Mouse (Mus musculus): ENCODE results near the gene Gm26657. TPM values are rescaled to one million over a fixed set of nuclear protein-coding genes. Genes with fewer than 3 reads are reported as not detected.

Gm26657 gene
- polyA plus RNA-seq, 1 experiment from 2014 or later: not detected

GRCm38 (mm10) chr4:56723237-56723636, 16.6 kb upstream of the Gm26657 start:
- WGBS: 89% methylated on average over 6 of the region's 6 CpGs
- H3K27me3 ChIP-seq: no peaks in the 10 kb centered on the region
- H3K4me1 ChIP-seq (replicated peaks): no peaks in the 10 kb centered on the region
- no peaks in the 10 kb centered on the region for H3K36me3 ChIP-seq
- no peak overlapping the region for H3K4me3 ChIP-seq (replicated peaks)
- no peak overlapping the region for H3K27ac ChIP-seq
- ATAC-seq: no peak
- no peak overlapping the region for H3K4me2 ChIP-seq (replicated peaks)
- H3K9me3 ChIP-seq: peaks cover 4% of the 10 kb centered on the region; the same call in 1 of the 2 replicates
- H3K9ac ChIP-seq (replicated peaks): no peak overlapping the region

- ATAC-seq: no peak
- Histone ChIP-seq H3K4me2 (replicated peaks) (no peak overlapping the region), H3K9me3 (peaks cover 4% of the 10 kb centered on the region; the same call in 1 of the 2 replicates), H3K9ac (replicated peaks) (no peak overlapping the region), H3K4me3 (replicated peaks) (no peak overlapping the region), H3K27me3 (no peaks in the 10 kb centered on the region), H3K36me3 (no peaks in the 10 kb centered on the region), H3K4me1 (replicated peaks) (no peaks in the 10 kb centered on the region), H3K27ac (no peak overlapping the region)
- 61% methylated on average over 8 of the region's 8 CpGs for WGBS
Measured at GRCm38 (mm10) chr4:56725839-56726238, 14.0 kb upstream of the Gm26657 start.

GRCm38 (mm10) chr4:56740611-56741010, 741 bp downstream of the Gm26657 start:
- no peaks in the 10 kb centered on the region for H3K27me3 ChIP-seq
- no peak overlapping the region for H3K4me3 ChIP-seq (replicated peaks)
- no peak overlapping the region for H3K27ac ChIP-seq
- 97% methylated on average over 20 of the region's 20 CpGs for WGBS
- no peak for ATAC-seq
- no peak overlapping the region for H3K4me2 ChIP-seq (replicated peaks)
- no peak overlapping the region for H3K9ac ChIP-seq (replicated peaks)
- H3K9me3 ChIP-seq: no peaks in the 10 kb centered on the region; the same call in 1 of the 2 replicates
- H3K4me1 ChIP-seq (replicated peaks): no peaks in the 10 kb centered on the region
- H3K36me3 ChIP-seq: peaks cover 24% of the 10 kb centered on the region

- H3K4me2 ChIP-seq (replicated peaks): no peak within 1 kb of the TSS
- H3K27me3 ChIP-seq: no peaks in the 10 kb centered on the region
- no peak within 1 kb of the TSS for H3K27ac ChIP-seq
- no peaks in the 10 kb centered on the region for H3K4me1 ChIP-seq (replicated peaks)
- H3K9ac ChIP-seq (replicated peaks): no peak within 1 kb of the TSS
- H3K9me3 ChIP-seq: no peaks in the 10 kb centered on the region; the same call in 1 of the 2 replicates
- H3K4me3 ChIP-seq (replicated peaks): no peak within 1 kb of the TSS
- ATAC-seq: no peak
- 97% methylated on average over 13 of the region's 13 CpGs for WGBS
- H3K36me3 ChIP-seq: peaks cover 26% of the 10 kb centered on the region
Measured at GRCm38 (mm10) chr4:56741041-56741493, 1.2 kb downstream of the Gm26657 start, which contains the start of gene Actl7b. Gene Actl7b, minus strand, starts transcription at chr4:56741443.

GRCm38 (mm10) chr4:56742698-56743097, 2.8 kb downstream of the Gm26657 start:
- H3K27me3 ChIP-seq: no peaks in the 10 kb centered on the region

DNA sequence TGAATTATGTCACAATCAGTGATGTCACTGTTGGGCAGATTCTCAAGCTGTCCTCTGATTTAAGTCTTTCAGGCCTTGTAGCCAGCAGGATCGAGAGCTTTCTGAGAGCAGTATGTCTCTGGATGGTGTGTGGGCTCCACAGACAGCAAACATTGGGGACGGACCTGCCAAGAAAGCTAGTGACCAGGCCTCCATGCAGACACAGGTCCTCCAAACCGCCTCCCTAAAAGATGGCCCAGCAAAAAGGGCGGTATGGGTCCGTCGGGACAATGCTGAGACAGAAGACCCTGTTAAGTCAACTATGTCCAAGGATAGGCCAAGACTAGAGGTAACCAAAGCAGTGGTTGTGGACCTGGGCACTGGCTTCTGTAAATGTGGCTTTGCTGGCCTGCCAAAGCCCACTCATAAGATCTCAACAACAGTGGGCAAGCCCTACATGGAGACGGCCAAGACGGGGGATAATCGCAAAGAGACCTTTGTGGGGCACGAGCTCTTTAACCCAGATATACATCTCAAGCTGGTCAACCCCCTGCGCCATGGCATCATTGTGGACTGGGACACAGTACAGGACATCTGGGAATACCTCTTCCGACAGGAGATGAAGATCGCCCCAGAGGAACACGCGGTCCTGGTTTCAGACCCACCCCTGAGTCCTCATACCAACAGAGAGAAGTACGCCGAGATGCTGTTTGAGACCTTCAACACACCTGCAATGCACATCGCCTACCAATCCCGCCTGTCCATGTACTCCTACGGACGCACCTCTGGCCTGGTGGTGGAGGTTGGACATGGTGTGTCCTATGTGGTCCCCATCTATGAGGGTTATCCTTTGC, 3.7 kb downstream of the Gm26657 start, which contains the start of gene Actl7a:
Gene Actl7a, plus strand, starts transcription at position 51 of the 833 bp plus-strand sequence.
- H3K27me3 ChIP-seq: no peaks in the 10 kb centered on the region

More at GRCm38 (mm10) chr4:56742698-56743097, 2.8 kb downstream of the Gm26657 start:
- WGBS: 95% methylated on average over 4 of the region's 4 CpGs
- no peaks in the 10 kb centered on the region; the same call in 1 of the 2 replicates for H3K9me3 ChIP-seq
- H3K36me3 ChIP-seq: peaks cover 42% of the 10 kb centered on the region
- H3K4me2 ChIP-seq (replicated peaks): no peak overlapping the region
- no peak overlapping the region for H3K9ac ChIP-seq (replicated peaks)
- H3K4me1 ChIP-seq (replicated peaks): no peaks in the 10 kb centered on the region
- H3K4me3 ChIP-seq (replicated peaks): no peak overlapping the region
- H3K27ac ChIP-seq: no peak overlapping the region
- ATAC-seq: no peak

GRCm38 (mm10) chr4:56746345-56746744, 6.5 kb downstream of the Gm26657 start:
- Histone ChIP-seq H3K4me2 (replicated peaks) (no peak overlapping the region), H3K9me3 (no peaks in the 10 kb centered on the region; the same call in 1 of the 2 replicates), H3K27me3 (no peaks in the 10 kb centered on the region), H3K4me1 (replicated peaks) (no peaks in the 10 kb centered on the region), H3K27ac (no peak overlapping the region), H3K9ac (replicated peaks) (no peak overlapping the region), H3K4me3 (replicated peaks) (no peak overlapping the region), H3K36me3 (peaks cover 74% of the 10 kb centered on the region)
- ATAC-seq: no peak
- 99% methylated on average over 2 of the region's 2 CpGs for WGBS

More for the DNA sequence above, 3.7 kb downstream of the Gm26657 start, which contains the start of gene Actl7a:
- no peak within 1 kb of the TSS for H3K4me3 ChIP-seq (replicated peaks)
- no peak for ATAC-seq
- H3K4me1 ChIP-seq (replicated peaks): no peaks in the 10 kb centered on the region
- WGBS: 98% methylated on average over 21 of the region's 21 CpGs
- no peak within 1 kb of the TSS for H3K4me2 ChIP-seq (replicated peaks)
- H3K9ac ChIP-seq (replicated peaks): no peak within 1 kb of the TSS
- peaks cover 49% of the 10 kb centered on the region for H3K36me3 ChIP-seq
- no peak within 1 kb of the TSS for H3K27ac ChIP-seq
- H3K9me3 ChIP-seq: no peaks in the 10 kb centered on the region; the same call in 1 of the 2 replicates

DNA sequence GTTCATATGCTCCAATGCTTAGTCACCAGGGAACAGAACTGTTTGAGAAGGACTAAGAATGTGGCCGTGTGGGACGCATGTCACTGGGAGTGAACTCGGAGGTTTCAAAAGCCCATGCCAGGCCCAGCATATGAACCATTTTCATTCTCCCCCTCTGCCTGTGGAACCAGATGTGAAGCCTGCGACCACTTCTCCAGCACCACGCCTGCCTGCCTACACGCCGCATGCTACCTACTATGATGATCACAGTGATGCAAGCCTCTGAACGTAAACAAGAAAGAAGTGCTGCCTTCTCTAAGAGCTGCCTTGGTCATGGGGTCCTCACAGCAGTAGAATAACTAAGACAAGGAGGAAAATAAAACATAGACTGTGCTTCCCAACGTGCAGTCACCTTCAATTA, 7.6 kb downstream of the Gm26657 start:
- Histone ChIP-seq H3K27ac (no peak overlapping the region), H3K27me3 (no peaks in the 10 kb centered on the region), H3K9ac (replicated peaks) (no peak overlapping the region), H3K4me1 (replicated peaks) (no peaks in the 10 kb centered on the region), H3K36me3 (peaks cover 82% of the 10 kb centered on the region), H3K9me3 (no peaks in the 10 kb centered on the region; the same call in 1 of the 2 replicates), H3K4me3 (replicated peaks) (no peak overlapping the region), H3K4me2 (replicated peaks) (no peak overlapping the region)
- WGBS: 97% methylated on average over 9 of the region's 9 CpGs
- ATAC-seq: no peak

DNA sequence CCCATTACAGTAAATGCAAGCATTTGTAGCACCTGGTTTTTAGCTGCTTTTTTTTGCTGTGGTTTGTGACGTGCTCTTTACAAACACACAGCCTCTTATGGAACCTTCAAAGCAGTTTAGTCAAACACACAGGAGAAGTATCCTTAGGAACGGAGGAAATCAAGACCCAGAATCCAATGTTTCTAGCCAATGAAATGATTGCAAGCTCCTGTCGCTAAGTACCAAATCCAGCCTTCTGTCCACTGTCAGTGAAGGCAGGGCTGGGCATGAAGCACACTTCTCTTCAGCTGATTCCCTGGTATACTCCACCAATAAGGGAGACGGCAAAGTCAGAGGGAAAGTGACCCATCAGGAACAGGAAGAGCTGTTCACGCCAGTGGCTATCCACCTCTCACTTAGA, 16.2 kb downstream of the Gm26657 start:
- Histone ChIP-seq H3K27ac (no peak overlapping the region), H3K9ac (replicated peaks) (no peak overlapping the region), H3K4me3 (replicated peaks) (no peak overlapping the region), H3K9me3 (no peaks in the 10 kb centered on the region), H3K27me3 (no peaks in the 10 kb centered on the region), H3K4me2 (replicated peaks) (no peak overlapping the region), H3K36me3 (peaks cover 91% of the 10 kb centered on the region), H3K4me1 (replicated peaks) (no peaks in the 10 kb centered on the region)
- 94% methylated on average over 5 of the region's 5 CpGs for WGBS
- no peak for ATAC-seq

DNA sequence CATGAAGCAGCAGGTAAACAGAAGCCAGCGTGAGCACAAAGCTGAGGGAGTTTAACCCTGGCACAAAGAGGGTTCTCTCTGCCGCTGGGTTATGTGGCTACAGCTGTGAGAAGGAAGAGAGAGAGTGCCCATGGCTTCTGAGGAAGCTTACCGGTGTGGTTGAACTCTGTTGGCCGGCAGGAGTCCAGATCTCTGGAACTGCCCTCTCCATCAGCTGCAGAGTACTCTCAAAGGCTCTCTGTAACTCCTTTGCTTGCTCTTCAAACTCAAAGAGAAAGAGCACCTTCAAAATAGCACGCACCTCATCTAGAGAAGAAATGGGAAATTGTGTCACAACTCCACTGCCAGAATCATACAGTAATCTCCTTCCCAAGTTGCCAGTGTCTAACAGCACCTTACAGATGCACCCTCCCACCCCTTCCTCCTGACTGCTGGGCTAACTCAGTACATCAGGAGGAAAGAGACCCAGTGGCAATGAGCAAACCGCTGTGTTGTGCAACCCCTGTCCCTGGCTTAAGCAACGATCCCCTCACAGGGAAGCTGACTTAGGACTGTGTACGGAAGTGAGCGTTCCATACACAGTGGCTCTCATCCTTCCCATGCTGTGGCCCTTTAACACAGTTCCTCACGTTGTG, 17.2 kb downstream of the Gm26657 start:
- H3K4me2 ChIP-seq (replicated peaks): no peak overlapping the region
- no peak overlapping the region for H3K27ac ChIP-seq
- no peaks in the 10 kb centered on the region for H3K27me3 ChIP-seq
- H3K4me3 ChIP-seq (replicated peaks): no peak overlapping the region
- peaks cover 90% of the 10 kb centered on the region for H3K36me3 ChIP-seq
- no peaks in the 10 kb centered on the region for H3K4me1 ChIP-seq (replicated peaks)
- H3K9ac ChIP-seq (replicated peaks): no peak overlapping the region
- H3K9me3 ChIP-seq: no peaks in the 10 kb centered on the region
- whole genome bisulfite sequencing: 94% methylated on average over 10 of the region's 10 CpGs
- ATAC-seq: no peak

DNA sequence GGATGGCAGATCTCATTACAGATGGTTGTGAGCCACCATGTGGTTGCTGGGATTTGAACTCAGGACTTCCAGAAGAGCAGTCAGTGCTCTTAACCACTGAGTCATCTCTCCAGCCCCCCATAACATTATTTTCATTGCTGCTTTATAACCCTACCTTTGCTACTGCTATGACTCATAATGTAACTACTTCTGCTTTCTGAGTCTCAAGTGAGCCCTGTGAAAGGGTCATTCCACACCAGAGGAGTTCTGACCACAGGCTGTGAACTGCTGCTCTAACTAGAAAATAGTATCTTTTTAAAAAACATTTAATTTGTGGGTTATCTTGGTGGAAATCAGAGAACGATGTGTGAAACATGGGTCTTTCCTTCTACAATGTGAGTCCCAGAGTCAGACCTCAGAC, 17.8 kb downstream of the Gm26657 start:
- H3K4me1 ChIP-seq (replicated peaks): no peaks in the 10 kb centered on the region
- H3K9me3 ChIP-seq: no peaks in the 10 kb centered on the region
- no peak for ATAC-seq
- H3K27ac ChIP-seq: no peak overlapping the region
- H3K36me3 ChIP-seq: peaks cover 95% of the 10 kb centered on the region
- WGBS: 93% methylated on average over 1 of the region's 1 CpGs
- H3K27me3 ChIP-seq: no peaks in the 10 kb centered on the region
- no peak overlapping the region for H3K4me2 ChIP-seq (replicated peaks)
- H3K4me3 ChIP-seq (replicated peaks): no peak overlapping the region
- no peak overlapping the region for H3K9ac ChIP-seq (replicated peaks)

DNA sequence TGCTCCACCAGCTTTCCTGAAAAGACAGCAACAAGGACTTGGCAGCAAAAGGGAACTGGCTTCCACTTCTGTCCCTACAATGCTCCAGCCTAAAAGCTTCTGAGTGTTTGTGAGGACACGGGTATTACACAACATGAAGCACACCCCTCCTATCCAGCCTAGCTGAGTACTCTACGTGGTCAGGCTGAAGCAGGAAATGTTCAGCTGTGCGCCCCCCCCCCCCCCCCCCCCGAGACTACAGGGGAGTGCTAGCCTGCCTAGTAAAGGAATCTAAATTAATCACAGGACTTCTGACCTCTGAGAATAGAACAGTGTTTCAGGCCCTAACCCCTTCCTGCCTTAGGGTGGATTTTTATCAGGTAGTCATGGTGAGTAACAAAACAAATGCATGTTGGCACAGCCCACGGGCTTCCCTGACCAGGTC, 28.0 kb downstream of the Gm26657 start:
- Histone ChIP-seq H3K9ac (replicated peaks) (no peak overlapping the region), H3K4me2 (replicated peaks) (no peak overlapping the region), H3K27ac (no peak overlapping the region), H3K36me3 (peaks cover 89% of the 10 kb centered on the region), H3K27me3 (no peaks in the 10 kb centered on the region), H3K4me1 (replicated peaks) (no peaks in the 10 kb centered on the region), H3K9me3 (no peaks in the 10 kb centered on the region), H3K4me3 (replicated peaks) (no peak overlapping the region)
- WGBS: 84% methylated on average over 5 of the region's 5 CpGs
- ATAC-seq: no peak
